Mouse (Mus musculus): ENCODE measurements around the gene Dip2a.

- TF ChIP-seq POLR2A (IDR thresholded peaks at IDR 0.05; ENCODE audit: insufficient read length, low read depth) = no peak
- TF ChIP-seq TCF3 (IDR thresholded peaks at IDR 0.05; ENCODE audit: insufficient read length, low read depth) = no peak
Measured at GRCm38 (mm10) chr10:76275256-76275655, 69.8 kb downstream of the Dip2a start.
